Mouse (Mus musculus): Measurements from ENCODE around the gene Tmem245. TPM values are rescaled to one million over a fixed set of nuclear protein-coding genes. Genes with fewer than 3 reads are reported as not detected.
A peak's percentile ranks its signal among the peaks of the same experiment; 100 is the strongest.

Tmem245 gene
- total and polyA plus RNA-seq, 2 experiments from 2014 or later: 11.2 to 29.6 TPM

DNA sequence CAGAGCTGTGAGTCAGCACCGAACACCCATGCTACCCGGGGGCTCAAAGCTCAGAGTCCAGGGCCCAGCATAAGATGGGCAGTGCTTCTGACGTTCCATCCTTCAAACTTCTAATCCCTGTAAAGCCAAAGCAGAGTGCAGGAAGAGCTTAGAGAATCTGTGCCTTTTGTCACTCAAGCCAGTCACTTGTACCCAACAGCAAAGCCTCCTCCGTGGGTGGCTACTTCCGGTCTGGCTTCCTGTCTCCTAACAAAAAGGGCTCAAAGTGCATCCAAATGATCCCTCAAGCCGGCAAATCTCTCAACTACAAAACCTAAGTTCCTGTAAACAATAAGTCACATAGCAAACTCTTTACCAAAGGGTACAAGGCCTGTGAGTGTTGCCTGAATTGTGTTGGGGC is 2.3 kb upstream of the Tmem245 start:
- H3K4me3 ChIP-seq (ENCODE audit: low read depth, low read length): no peak overlapping the region
- H3K27me3 ChIP-seq (ENCODE audit: insufficient read depth, low read length): no peaks in the 10 kb centered on the region
- peaks cover 13% of the 10 kb centered on the region for H3K4me1 ChIP-seq (ENCODE audit: insufficient read depth, low read length)
- H3K9ac ChIP-seq (replicated peaks; ENCODE audit: low read length, poor library complexity, severe bottlenecking): no peak overlapping the region
- H3K36me3 ChIP-seq (ENCODE audit: insufficient read depth, low read length): no peaks in the 10 kb centered on the region
- DNase-seq (ENCODE audit: low spot score) (no peak), ATAC-seq (ENCODE audit: low FRiP score) (no peak)
- 62% methylated on average over 6 of the region's 6 CpGs for WGBS
- no peak overlapping the region for H3K4me2 ChIP-seq (ENCODE audit: low read depth, low read length, poor library complexity, severe bottlenecking)
- TF ChIP-seq CTCF (IDR thresholded peaks at IDR 0.05): no peak
- H3K27ac ChIP-seq (ENCODE audit: low read depth, low read length): no peak overlapping the region
- no peaks in the 10 kb centered on the region for H3K9me3 ChIP-seq (ENCODE audit: low read length)

DNA sequence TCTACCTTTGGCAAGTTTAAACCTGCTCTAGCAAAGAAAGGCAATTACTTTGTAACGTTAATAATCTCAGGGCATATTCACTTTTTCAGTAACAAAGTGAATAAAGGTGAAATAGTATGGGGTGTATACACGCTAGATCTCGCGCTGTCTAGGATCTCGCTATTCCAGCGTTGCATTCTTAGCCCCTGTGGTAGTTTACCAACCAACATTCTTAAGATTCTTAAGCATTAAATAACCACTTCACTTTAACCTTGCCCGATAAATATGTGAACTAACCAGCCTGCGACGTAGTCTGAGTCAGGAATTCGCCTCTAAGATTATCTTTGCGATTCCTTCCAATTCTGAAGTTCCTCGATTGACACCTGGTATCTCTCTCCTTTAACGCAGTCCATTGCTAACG is 1.1 kb downstream of the Tmem245 start:
- 2% methylated on average over 14 of the region's 14 CpGs for WGBS
- ATAC-seq (ENCODE audit: low FRiP score) (no peak), DNase-seq (ENCODE audit: low spot score) (no peak)

DNA sequence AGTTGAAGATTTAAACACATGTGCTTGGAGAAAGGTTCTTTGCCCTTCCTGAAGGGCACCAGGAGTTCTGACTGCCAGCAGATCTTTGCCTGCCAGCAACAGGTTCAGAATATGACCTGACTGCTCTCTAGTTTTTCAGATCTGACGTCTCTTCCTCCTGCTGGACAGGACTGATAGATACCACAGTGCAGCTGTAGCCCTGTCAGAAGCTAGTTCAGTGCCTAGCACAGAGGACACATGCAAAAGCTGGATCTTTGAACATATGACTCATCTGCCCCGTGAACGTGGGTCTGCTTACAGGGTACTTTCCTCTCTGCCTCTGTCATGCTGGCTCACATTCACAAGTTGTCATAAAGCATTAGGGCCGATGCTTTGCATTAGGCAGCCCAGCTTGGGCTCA is 3.0 kb downstream of the Tmem245 start:
- no peak for TF ChIP-seq CTCF (IDR thresholded peaks at IDR 0.05)

More for the DNA sequence above, 1.1 kb downstream of the Tmem245 start:
- Histone ChIP-seq H3K36me3 (ENCODE audit: insufficient read depth, low read length) (no peaks in the 10 kb centered on the region), H3K4me2 (ENCODE audit: low read depth, low read length, poor library complexity, severe bottlenecking) (peak overlapping the region; percentile 94), H3K9me3 (ENCODE audit: low read length) (no peaks in the 10 kb centered on the region), H3K4me1 (ENCODE audit: insufficient read depth, low read length) (peaks cover 15% of the 10 kb centered on the region), H3K4me3 (ENCODE audit: low read depth, low read length) (peak overlapping the region; percentile 88), H3K27me3 (ENCODE audit: insufficient read depth, low read length) (no peaks in the 10 kb centered on the region), H3K9ac (replicated peaks; ENCODE audit: low read length, poor library complexity, severe bottlenecking) (peak overlapping the region; percentile 82), H3K27ac (ENCODE audit: low read depth, low read length) (no peak overlapping the region)
- no peak for TF ChIP-seq CTCF (IDR thresholded peaks at IDR 0.05)

DNA sequence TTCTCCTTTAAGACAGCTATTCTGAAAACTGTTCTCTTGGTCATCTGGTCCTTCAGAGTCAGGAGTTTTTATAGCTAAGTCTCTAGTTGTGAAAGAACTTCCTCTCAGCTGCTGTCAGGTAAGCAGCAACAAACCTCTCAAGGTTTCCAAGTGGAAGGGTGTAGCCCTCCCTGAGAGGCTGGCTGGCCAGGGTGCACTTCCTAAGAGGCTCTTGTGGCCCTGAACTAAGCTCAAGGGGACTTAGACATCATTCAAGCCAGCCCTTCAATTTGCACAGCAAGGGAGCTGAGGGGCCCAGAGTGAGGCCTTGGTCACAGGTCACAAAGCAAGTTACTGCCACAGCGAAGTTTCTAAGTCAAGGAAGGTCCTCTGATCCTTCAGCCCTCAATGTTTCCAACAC is 4.0 kb downstream of the Tmem245 start:
- Histone ChIP-seq H3K9me3 (ENCODE audit: low read length) (no peaks in the 10 kb centered on the region), H3K36me3 (ENCODE audit: insufficient read depth, low read length) (no peaks in the 10 kb centered on the region), H3K4me2 (ENCODE audit: low read depth, low read length, poor library complexity, severe bottlenecking) (no peak overlapping the region), H3K4me1 (ENCODE audit: insufficient read depth, low read length) (peaks cover 15% of the 10 kb centered on the region), H3K4me3 (ENCODE audit: low read depth, low read length) (no peak overlapping the region), H3K9ac (replicated peaks; ENCODE audit: low read length, poor library complexity, severe bottlenecking) (no peak overlapping the region), H3K27ac (ENCODE audit: low read depth, low read length) (no peak overlapping the region), H3K27me3 (ENCODE audit: insufficient read depth, low read length) (no peaks in the 10 kb centered on the region)
- no peak for TF ChIP-seq CTCF (IDR thresholded peaks at IDR 0.05)
- DNase-seq (ENCODE audit: low spot score) (no peak), ATAC-seq (ENCODE audit: low FRiP score) (no peak)
- WGBS: 23% methylated on average over 1 of the region's 1 CpGs

More for the DNA sequence above, 3.0 kb downstream of the Tmem245 start:
- H3K4me2 ChIP-seq (ENCODE audit: low read depth, low read length, poor library complexity, severe bottlenecking): no peak overlapping the region
- H3K36me3 ChIP-seq (ENCODE audit: insufficient read depth, low read length): no peaks in the 10 kb centered on the region
- H3K4me3 ChIP-seq (ENCODE audit: low read depth, low read length): no peak overlapping the region
- ATAC-seq (ENCODE audit: low FRiP score): no peak
- peaks cover 15% of the 10 kb centered on the region for H3K4me1 ChIP-seq (ENCODE audit: insufficient read depth, low read length)
- no peak overlapping the region for H3K9ac ChIP-seq (replicated peaks; ENCODE audit: low read length, poor library complexity, severe bottlenecking)
- no peaks in the 10 kb centered on the region for H3K27me3 ChIP-seq (ENCODE audit: insufficient read depth, low read length)
- H3K9me3 ChIP-seq (ENCODE audit: low read length): no peaks in the 10 kb centered on the region
- WGBS: 46% methylated on average over 4 of the region's 4 CpGs
- DNase-seq (ENCODE audit: low spot score): no peak
- no peak overlapping the region for H3K27ac ChIP-seq (ENCODE audit: low read depth, low read length)

DNA sequence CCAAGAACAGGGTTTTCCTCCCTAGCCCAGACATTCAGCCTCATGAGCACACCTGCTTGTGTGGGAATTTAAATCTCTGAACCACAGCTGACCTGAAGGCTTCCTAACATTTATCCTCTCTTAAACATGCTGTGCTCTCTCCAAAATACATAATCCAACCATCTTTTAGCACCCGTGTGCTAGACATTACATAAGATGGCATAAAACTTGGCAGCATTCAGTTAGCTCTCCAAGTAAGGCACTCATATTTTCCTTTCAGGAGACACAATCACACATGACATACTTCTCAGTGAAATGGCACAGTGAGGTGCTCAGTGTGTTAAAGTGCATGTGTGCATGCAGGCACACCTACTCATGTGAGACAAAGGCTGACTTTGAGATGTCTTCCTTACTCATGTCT is 4.7 kb downstream of the Tmem245 start:
- ATAC-seq (ENCODE audit: low FRiP score): no peak
- Histone ChIP-seq H3K4me3 (ENCODE audit: low read depth, low read length) (no peak overlapping the region), H3K9ac (replicated peaks; ENCODE audit: low read length, poor library complexity, severe bottlenecking) (no peak overlapping the region), H3K4me2 (ENCODE audit: low read depth, low read length, poor library complexity, severe bottlenecking) (no peak overlapping the region), H3K36me3 (ENCODE audit: insufficient read depth, low read length) (no peaks in the 10 kb centered on the region), H3K9me3 (ENCODE audit: low read length) (no peaks in the 10 kb centered on the region), H3K27ac (ENCODE audit: low read depth, low read length) (no peak overlapping the region), H3K27me3 (ENCODE audit: insufficient read depth, low read length) (no peaks in the 10 kb centered on the region), H3K4me1 (ENCODE audit: insufficient read depth, low read length) (peaks cover 15% of the 10 kb centered on the region)
- no peak for DNase-seq (ENCODE audit: low spot score)
- TF ChIP-seq CTCF (IDR thresholded peaks at IDR 0.05): no peak
- 65% methylated on average over 1 of the region's 1 CpGs for WGBS

DNA sequence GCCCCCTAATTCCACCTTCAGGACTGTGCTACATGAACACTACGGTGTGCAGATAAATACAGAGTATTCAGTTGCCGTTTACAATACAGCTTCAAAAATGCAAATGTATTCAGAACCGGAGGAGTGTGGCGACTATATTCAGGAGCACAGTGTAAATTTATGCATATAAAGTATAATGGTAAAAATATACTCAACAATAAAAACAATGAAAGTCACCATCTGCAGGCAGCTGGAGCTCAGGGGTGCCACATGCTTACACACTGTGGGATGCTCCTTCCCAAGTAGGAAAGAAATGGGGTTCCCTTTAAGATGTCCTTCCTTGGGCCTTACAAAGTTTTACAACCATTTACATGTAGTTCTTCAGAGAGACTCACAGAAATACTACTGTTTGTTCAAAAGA is 5.8 kb downstream of the Tmem245 start:
- no peak for ATAC-seq (ENCODE audit: low FRiP score)
- no peaks in the 10 kb centered on the region for H3K9me3 ChIP-seq (ENCODE audit: low read length)

More for the DNA sequence above, 5.8 kb downstream of the Tmem245 start:
- no peak for TF ChIP-seq CTCF (IDR thresholded peaks at IDR 0.05)
- 35% methylated on average over 4 of the region's 4 CpGs for WGBS
- no peak for DNase-seq (ENCODE audit: low spot score)
- Histone ChIP-seq H3K9ac (replicated peaks; ENCODE audit: low read length, poor library complexity, severe bottlenecking) (no peak overlapping the region), H3K27ac (ENCODE audit: low read depth, low read length) (no peak overlapping the region), H3K27me3 (ENCODE audit: insufficient read depth, low read length) (no peaks in the 10 kb centered on the region), H3K36me3 (ENCODE audit: insufficient read depth, low read length) (no peaks in the 10 kb centered on the region), H3K4me3 (ENCODE audit: low read depth, low read length) (no peak overlapping the region), H3K4me1 (ENCODE audit: insufficient read depth, low read length) (peaks cover 15% of the 10 kb centered on the region), H3K4me2 (ENCODE audit: low read depth, low read length, poor library complexity, severe bottlenecking) (no peak overlapping the region)
